Mouse (Mus musculus): ENCODE data around the gene Vps37c. TPM values are rescaled to one million over a fixed set of nuclear protein-coding genes. Genes with fewer than 3 reads are reported as not detected.

The Vps37c gene
- total RNA-seq, 2 experiments from 2014 or later = 24.2 to 26.7 TPM

- DNase-seq = no peak
Measured at GRCm38 (mm10) chr19:10689470-10690166, 1.1 kb downstream of the Vps37c start.

- no peak for DNase-seq
Measured at GRCm38 (mm10) chr19:10690336-10690735, 1.8 kb downstream of the Vps37c start.

GRCm38 (mm10) chr19:10691121-10691520, 2.6 kb downstream of the Vps37c start:
- DNase-seq = no peak

GRCm38 (mm10) chr19:10691660-10692059, 3.1 kb downstream of the Vps37c start:
- no peak for DNase-seq

GRCm38 (mm10) chr19:10692361-10692760, 3.8 kb downstream of the Vps37c start:
- no peak for DNase-seq

- DNase-seq = no peak
Measured at GRCm38 (mm10) chr19:10693926-10694682, 5.6 kb downstream of the Vps37c start.

- DNase-seq = no peak
Measured at GRCm38 (mm10) chr19:10695801-10696200, 7.3 kb downstream of the Vps37c start.

GRCm38 (mm10) chr19:10698131-10698991, 9.8 kb downstream of the Vps37c start:
- no peak for DNase-seq

GRCm38 (mm10) chr19:10699851-10700250, 11.3 kb downstream of the Vps37c start:
- DNase-seq = no peak

- no peak for DNase-seq
Measured at GRCm38 (mm10) chr19:10701013-10701726, 12.6 kb downstream of the Vps37c start.

GRCm38 (mm10) chr19:10702125-10702524, 13.6 kb downstream of the Vps37c start:
- no peak for DNase-seq

- no peak for DNase-seq
Measured at GRCm38 (mm10) chr19:10703470-10703869, 14.9 kb downstream of the Vps37c start.

- DNase-seq = no peak
Measured at GRCm38 (mm10) chr19:10707087-10707875, 18.7 kb downstream of the Vps37c start.

GRCm38 (mm10) chr19:10707881-10708280, 19.3 kb downstream of the Vps37c start:
- no peak for DNase-seq

GRCm38 (mm10) chr19:10708900-10709299, 20.4 kb downstream of the Vps37c start:
- no peak for DNase-seq

GRCm38 (mm10) chr19:10709360-10710087, 21.0 kb downstream of the Vps37c start:
- peak; percentile 98 for DNase-seq

- DNase-seq = peak; percentile 71 to 72
Measured at GRCm38 (mm10) chr19:10710088-10710511, 21.6 kb downstream of the Vps37c start.

- DNase-seq = no peak
Measured at GRCm38 (mm10) chr19:10710751-10711150, 22.2 kb downstream of the Vps37c start.

GRCm38 (mm10) chr19:10712194-10712593, 23.7 kb downstream of the Vps37c start:
- DNase-seq = no peak

GRCm38 (mm10) chr19:10712646-10713045, 24.1 kb downstream of the Vps37c start:
- no peak for DNase-seq

GRCm38 (mm10) chr19:10713551-10713950, 25.0 kb downstream of the Vps37c start:
- DNase-seq = no peak

All from layer of hippocampus, postnatal 36 days (tissue).